Mouse (Mus musculus): ENCODE measurements around the gene Hbb-bh2. TPM values are rescaled to one million over a fixed set of nuclear protein-coding genes. Genes with fewer than 3 reads are reported as not detected.

Gene Hbb-bh2
- total and polyA plus RNA-seq, 3 experiments, result not detected

GRCm38 (mm10) chr7:103859076-103859475, 18.8 kb upstream of the Hbb-bh2 start:
- Histone ChIP-seq H3K36me3 (ENCODE audit: control insufficient read depth in 1 of 2, insufficient read depth in 2 of 2, low read length in 2 of 2) (peaks cover 0 to 48% of the 10 kb centered on the region in 2 experiments; a peak in 2 of 4 replicates), H3K27me3 (ENCODE audit: control insufficient read depth in 1 of 2, insufficient read depth in 2 of 2, low read length in 2 of 2) (no peaks in the 10 kb centered on the region), H3K9me3 (replicated peaks; ENCODE audit: insufficient read depth, low read length) (no peaks in the 10 kb centered on the region), H3K9ac (ENCODE audit: control insufficient read depth, low read depth, low read length, poor library complexity, severe bottlenecking) (peak overlapping the region; percentile 39), H3K27ac (ENCODE audit: control insufficient read depth, low read depth, low read length) (peak overlapping the region; percentile 96), H3K79me2 (ENCODE audit: control insufficient read depth, insufficient read depth, low read length, poor library complexity) (no peaks in the 10 kb centered on the region), H3K4me1 (ENCODE audit: control insufficient read depth in 1 of 2, insufficient read depth in 2 of 2, low read length in 2 of 2) (peaks cover 11 to 32% of the 10 kb centered on the region in 2 experiments), H3K4me3 (ENCODE audit: control insufficient read depth in 1 of 2, insufficient read depth in 1 of 2, low read depth in 2 of 2, low read length in 2 of 2) (peak overlapping the region in 1 of 2 experiments; percentile 30; a peak in 2 of 4 replicates)
- peak; percentile 90 for DNase-seq (ENCODE audit: low read depth, low spot score)
- peak; percentile 64; the same call in 1 of the 2 replicates for TF ChIP-seq MYC (IDR thresholded peaks at IDR 0.05; ENCODE audit: low read depth, low read length)
- no peak for TF ChIP-seq SMC3 (IDR thresholded peaks at IDR 0.05; ENCODE audit: low read depth, low read length)
- TF ChIP-seq KAT2A (conservative IDR thresholded peaks at IDR 0.05; ENCODE audit: low read depth, low read length), result no peak
- TF ChIP-seq NELFE (IDR thresholded peaks at IDR 0.05; ENCODE audit: low read depth, low read length), result no peak
- TF ChIP-seq CTCF (IDR thresholded peaks at IDR 0.05 in 2 of 3, conservative IDR thresholded peaks at IDR 0.05 in 1 of 3; ENCODE audit: control insufficient read depth in 1 of 3, insufficient read depth in 1 of 3, low read depth in 2 of 3, low read length in 3 of 3, poor library complexity in 1 of 3, severe bottlenecking in 1 of 3), result no peak
- no peak for TF ChIP-seq USF2 (IDR thresholded peaks at IDR 0.05; ENCODE audit: borderline replicate concordance in 1 of 2, insufficient read depth in 1 of 2, low read depth in 1 of 2, low read length in 2 of 2)
- TF ChIP-seq ZC3H11A (IDR thresholded peaks at IDR 0.05; ENCODE audit: low read depth, low read length), result no peak
- peak; percentile 86 to 90 for TF ChIP-seq EP300 (IDR thresholded peaks at IDR 0.05; ENCODE audit: low read depth in 1 of 2, low read length in 2 of 2)
- TF ChIP-seq TCF12 (IDR thresholded peaks at IDR 0.05; ENCODE audit: low read depth, low read length), result peak; percentile 89
- no peak for TF ChIP-seq MEF2A (IDR thresholded peaks at IDR 0.05; ENCODE audit: extremely low read depth, insufficient replicate concordance, low read depth, low read length, poor library complexity, severe bottlenecking)
- TF ChIP-seq MAZ (IDR thresholded peaks at IDR 0.05; ENCODE audit: low read depth, low read length), result peak; percentile 60; the same call in 1 of the 2 replicates
- no peak for TF ChIP-seq MAX (IDR thresholded peaks at IDR 0.05; ENCODE audit: low read length)
- TF ChIP-seq ETS1 (IDR thresholded peaks at IDR 0.05; ENCODE audit: low read depth, low read length), result peak; percentile 91
- TF ChIP-seq CHD1 (IDR thresholded peaks at IDR 0.05; ENCODE audit: low read depth, low read length), result no peak
- TF ChIP-seq POLR2A (IDR thresholded peaks at IDR 0.05; ENCODE audit: control insufficient read depth in 1 of 2, insufficient read depth in 1 of 2, low read depth in 1 of 2, low read length in 2 of 2, poor library complexity in 1 of 2), result no peak
- peak; percentile 81 for TF ChIP-seq RCOR1 (IDR thresholded peaks at IDR 0.05; ENCODE audit: low read depth, low read length)
- no peak for TF ChIP-seq POLR2AphosphoS5 (IDR thresholded peaks at IDR 0.05; ENCODE audit: borderline replicate concordance, low read depth, low read length)
- no peak for TF ChIP-seq ELF1 (IDR thresholded peaks at IDR 0.05; ENCODE audit: low read depth, low read length)
- 0 out of 2 replicates have a peak, but pooled peaks have one; percentile 17 for TF ChIP-seq BHLHE40 (IDR thresholded peaks at IDR 0.05; ENCODE audit: borderline replicate concordance, low read depth, low read length)
- TF ChIP-seq ZKSCAN1 (IDR thresholded peaks at IDR 0.05; ENCODE audit: low read depth, low read length), result no peak
- 0 out of 2 replicates have a peak, but pooled peaks have one; percentile 61 for TF ChIP-seq GABPA (IDR thresholded peaks at IDR 0.05; ENCODE audit: low read depth, low read length)
- TF ChIP-seq MAFK (IDR thresholded peaks at IDR 0.05; ENCODE audit: borderline replicate concordance, low read depth, low read length), result no peak; the same call in 1 of the 2 replicates
- TF ChIP-seq POLR2AphosphoS2 (IDR thresholded peaks at IDR 0.05; ENCODE audit: low read length), result no peak
- no peak for TF ChIP-seq E2F4 (IDR thresholded peaks at IDR 0.05; ENCODE audit: borderline replicate concordance, low read depth, low read length)
- TF ChIP-seq CHD2 (IDR thresholded peaks at IDR 0.05; ENCODE audit: low read length), result 0 out of 2 replicates have a peak, but pooled peaks have one; percentile 9
- TF ChIP-seq SIN3A (IDR thresholded peaks at IDR 0.05; ENCODE audit: low read length), result peak; percentile 79
- TF ChIP-seq JUND (IDR thresholded peaks at IDR 0.05; ENCODE audit: low read depth, low read length), result peak; percentile 52; the same call in 1 of the 2 replicates
- peak; percentile 93 for TF ChIP-seq GATA1 (IDR thresholded peaks at IDR 0.05; ENCODE audit: low read depth, low read length)
- TF ChIP-seq RAD21 (IDR thresholded peaks at IDR 0.05; ENCODE audit: low read depth, low read length), result no peak
- TF ChIP-seq HCFC1 (IDR thresholded peaks at IDR 0.05; ENCODE audit: low read depth, low read length), result 0 out of 2 replicates have a peak, but pooled peaks have one; percentile 26
- 0 out of 2 replicates have a peak, but pooled peaks have one; percentile 43 for TF ChIP-seq TBP (IDR thresholded peaks at IDR 0.05; ENCODE audit: low read depth, low read length)
- peak; percentile 83 for TF ChIP-seq ZMIZ1 (IDR thresholded peaks at IDR 0.05; ENCODE audit: low read depth, low read length)
- TF ChIP-seq TAL1 (IDR thresholded peaks at IDR 0.05; ENCODE audit: low read length), result peak; percentile 86
- TF ChIP-seq ZNF384 (IDR thresholded peaks at IDR 0.05; ENCODE audit: low read depth, low read length), result no peak
- no peak for TF ChIP-seq NRF1 (IDR thresholded peaks at IDR 0.05; ENCODE audit: insufficient read depth, low read depth, low read length, poor library complexity, severe bottlenecking)
- TF ChIP-seq UBTF (IDR thresholded peaks at IDR 0.05; ENCODE audit: borderline replicate concordance, insufficient read depth, low read depth, low read length), result no peak
- TF ChIP-seq USF1 (IDR thresholded peaks at IDR 0.05; ENCODE audit: low read depth, low read length), result no peak

Measured in MEL (cell line).